Comparison of ENCODE assay signal across 11 mouse cellular contexts in genomic region chr16:4495861-4496260, GRCm38 (mm10). TPM values are rescaled to one million over a fixed set of nuclear protein-coding genes. Genes with fewer than 3 reads are reported as not detected.
DNase-seq lines count a peak whose midpoint lies in the region; ATAC-seq lines count a peak whose summit lies in the region.
"Had no signal": no experiment of that assay in that cellular context is flagged by ENCODE, and none has a peak within 500 bp of the region (broad histone marks: within the 10 kb centered on the region; RNA-seq: fewer than 3 reads in every experiment).

No protein-coding gene starts in this region.

- no peaks in the 10 kb centered on the region for H3K27me3 ChIP-seq in forebrain, embryonic 14.5 days (replicated peaks; ENCODE audit: control insufficient read depth, insufficient read depth, low read length)
- no peaks in the 10 kb centered on the region for H3K27me3 ChIP-seq in forebrain, embryonic 12.5 days
- H3K27me3 ChIP-seq: hindbrain, embryonic 13.5 days; Patski had no signal

- no peak overlapping the region for H3K4me3 ChIP-seq in forebrain, embryonic 14.5 days (ENCODE audit: low read depth, low read length)
- no peak overlapping the region for H3K4me3 ChIP-seq in forebrain, embryonic 12.5 days (replicated peaks)
- H3K4me3 ChIP-seq: hindbrain, embryonic 13.5 days had no signal

- H3K36me3 ChIP-seq in forebrain, embryonic 14.5 days (ENCODE audit: control insufficient read depth, insufficient read depth, low read length): peaks cover 7% of the 10 kb centered on the region; the same call in 1 of the 2 replicates
- 0 out of 2 replicates have a peak, but pooled peaks cover 3% of the 10 kb centered on the region for H3K36me3 ChIP-seq in forebrain, embryonic 12.5 days (replicated peaks)

- no peak for ATAC-seq in forebrain, embryonic 14.5 days
- no peak for ATAC-seq in forebrain, embryonic 12.5 days (ENCODE audit: low FRiP score)
- ATAC-seq: Patski had no signal

- H3K9me3 ChIP-seq in forebrain, embryonic 14.5 days (replicated peaks; ENCODE audit: control insufficient read depth, low read length): no peaks in the 10 kb centered on the region
- no peaks in the 10 kb centered on the region for H3K9me3 ChIP-seq in forebrain, embryonic 12.5 days
- H3K9me3 ChIP-seq: hindbrain, embryonic 13.5 days had no signal

- H3K27ac ChIP-seq in forebrain, embryonic 14.5 days (ENCODE audit: low read depth, low read length): no peak overlapping the region
- no peak overlapping the region for H3K27ac ChIP-seq in forebrain, embryonic 12.5 days
- H3K27ac ChIP-seq: hindbrain, embryonic 13.5 days; macrophage had no signal

- no peak overlapping the region for H3K4me2 ChIP-seq in forebrain, embryonic 14.5 days (ENCODE audit: low read length)
- H3K4me2 ChIP-seq in forebrain, embryonic 12.5 days: no peak overlapping the region
- H3K4me2 ChIP-seq: hindbrain, embryonic 13.5 days had no signal

- DNase-seq in adrenal gland, postnatal 10 days: peak; percentile 58
- DNase-seq in adrenal gland, postnatal 4 days (ENCODE audit: low spot score in 2 of 2): no peak
- DNase-seq in layer of hippocampus, adult 11-12 months (ENCODE audit: low spot score): peak; percentile 63
- DNase-seq in layer of hippocampus, postnatal 25 days (ENCODE audit: extremely low spot score in 1 of 2, low spot score in 1 of 2): no peak
- peak; percentile 42 to 52 for DNase-seq in B cell, adult 2 months
- DNase-seq in heart, postnatal 4 days: peak; percentile 52
- DNase-seq in forebrain, embryonic 14.5 days (ENCODE audit: low spot score): no peak

- no peaks in the 10 kb centered on the region for H3K4me1 ChIP-seq in forebrain, embryonic 14.5 days (ENCODE audit: control insufficient read depth, insufficient read depth, low read length)
- peaks cover 4% of the 10 kb centered on the region; the same call in 1 of the 2 replicates for H3K4me1 ChIP-seq in forebrain, embryonic 12.5 days
- H3K4me1 ChIP-seq: hindbrain, embryonic 13.5 days had no signal

- H3K9ac ChIP-seq in forebrain, embryonic 14.5 days (ENCODE audit: low read length): no peak overlapping the region
- H3K9ac ChIP-seq in forebrain, embryonic 12.5 days: no peak overlapping the region
- H3K9ac ChIP-seq: hindbrain, embryonic 13.5 days had no signal

- WGBS in forebrain, embryonic 14.5 days: 86% methylated on average over 5 of the region's 5 CpGs
- 89% methylated on average over 5 of the region's 5 CpGs for WGBS in forebrain, embryonic 12.5 days

RNA-seq across cellular contexts. Expression of gene Srl, which starts 45.8 kb away (rescaled TPM):
- 100 to 1,000 TPM in 1 of 2 experiments, 10 to 100 TPM in 1; 35.9 to 108 TPM for total RNA-seq in adrenal gland, postnatal 10 days (2021)
- total RNA-seq in adrenal gland, postnatal 4 days (2021): 10 to 100 TPM; 21.8 to 42.0 TPM
- total RNA-seq in layer of hippocampus, postnatal 25 days (2021): 10 to 100 TPM; 13.9 to 16.7 TPM
- 1,000 to 10,000 TPM; 1,069 to 1,171 TPM for total RNA-seq in heart, postnatal 4 days (2021)
- polyA plus RNA-seq in forebrain, embryonic 14.5 days (2014; fragmentation: Nextera tagmentation; extraction: Ambion mirVana): 34.0 and 34.1 TPM in 2 replicates
- polyA plus RNA-seq in forebrain, embryonic 12.5 days (2016; fragmentation: Nextera tagmentation; extraction: Ambion mirVana): 27.6 and 30.7 TPM in 2 replicates

Comparison
In these comparisons a context has a peak if more than half of its experiments do, and no peak if none do; other contexts are left out.
1. DNase-seq: peak in adrenal gland, postnatal 10 days (single experiment), layer of hippocampus, adult 11-12 months (single experiment), B cell, adult 2 months (2 of 2) and heart, postnatal 4 days (single experiment); none in adrenal gland, postnatal 4 days (0 of 2), layer of hippocampus, postnatal 25 days (0 of 2) and forebrain, embryonic 14.5 days (single experiment).
2. RNA of gene Srl, which starts 45.8 kb away (total RNA-seq): 1,069 to 1,171 TPM in heart, postnatal 4 days; 35.9 to 108 TPM in adrenal gland, postnatal 10 days, 21.8 to 42.0 TPM in adrenal gland, postnatal 4 days and 13.9 to 16.7 TPM in layer of hippocampus, postnatal 25 days; every median in the first group is over 4 times any median in the second.